Mouse (Mus musculus) midbrain, embryonic 11.5 days (tissue): ENCODE data around the gene Twsg1. TPM values are rescaled to one million over a fixed set of nuclear protein-coding genes. Genes with fewer than 3 reads are reported as not detected.

Source experiments
- polyA plus RNA-seq: library from polyadenylated mRNA; unstranded; fragments of >200 nt; fragmentation: Nextera tagmentation; extraction: Ambion mirVana; gene quantifications from 2 replicates; pipeline ENCODE4 v1.2.1, GENCODE M21; 2014

Twsg1 gene
- polyA plus RNA-seq, 1 experiment from 2014 or later = 105 TPM

Other genes starting within 250 kb of the Twsg1 start
- gene Rab31, start 178.5 kb downstream of the Twsg1 start, polyA plus RNA-seq = 67.6 and 72.9 TPM in 2 replicates
- gene Ppp4r1, start 168.7 kb downstream of the Twsg1 start, polyA plus RNA-seq = 51.0 and 58.0 TPM in 2 replicates
- gene Ralbp1, start 65.4 kb downstream of the Twsg1 start, polyA plus RNA-seq = 39.5 and 45.4 TPM in 2 replicates
- gene Ankrd12, start 125.9 kb upstream of the Twsg1 start, polyA plus RNA-seq = 32.7 and 36.3 TPM in 2 replicates
- 333 and 347 TPM in 2 replicates for gene Ndufv2, start 150.3 kb upstream of the Twsg1 start, polyA plus RNA-seq
- gene Washc1, start 160.3 kb upstream of the Twsg1 start, polyA plus RNA-seq = 28.5 and 30.8 TPM in 2 replicates
- 13.4 and 15.7 TPM in 2 replicates for gene Ddx11, start 172.3 kb upstream of the Twsg1 start, polyA plus RNA-seq